Mouse (Mus musculus) intestine, embryonic 14.5 days (tissue): ENCODE measurements around the gene Ndufv1. TPM values are rescaled to one million over a fixed set of nuclear protein-coding genes. Genes with fewer than 3 reads are reported as not detected.
"Not testable (repeated sequence)": the region's sequence is repeated elsewhere in the genome, so short reads cannot be mapped to it uniquely, and the experiment has no call there.

Experiments
- ATAC-seq: fragments of 200-750 bp; cut with Nextera tagmentation; replicated peaks from 2 replicates; pipeline ENCODE4 v1.8.0; 2017; ENCODE audit warnings: low read depth, moderate number of reproducible peaks, moderate TSS enrichment, moderate library complexity; ENCODE audit not compliant: low FRiP score, low TSS enrichment
- DNase-seq: peaks from one replicate; pipeline ENCODE4 v3.0.0-alpha.2; 2018; ENCODE audit warnings: low spot score
- H3K27ac ChIP-seq: fragments of 300-500 bp; sonication (generic); 2 replicates; pipeline ENCODE4 v1.5.1; 2014; ENCODE audit warnings: low read depth, mild to moderate bottlenecking, control low read depth
- H3K27me3 ChIP-seq: fragments of 300-500 bp; sonication (generic); replicated peaks from 2 replicates; pipeline ENCODE4 v1.6.1; 2014; ENCODE audit warnings: low read length, control low read depth; ENCODE audit not compliant: control insufficient read depth, insufficient read depth
- H3K36me3 ChIP-seq: fragments of 300-500 bp; sonication (generic); 2 replicates; pipeline ENCODE4 v1.6.1; 2014; ENCODE audit warnings: low read length, control low read depth; ENCODE audit not compliant: control insufficient read depth, insufficient read depth
- H3K4me1 ChIP-seq: fragments of 300-500 bp; sonication (generic); replicated peaks from 2 replicates; pipeline ENCODE4 v1.6.1; 2014; ENCODE audit warnings: low read length, control low read depth, mixed read lengths; ENCODE audit not compliant: control insufficient read depth, insufficient read depth
- H3K4me2 ChIP-seq: fragments of 300-500 bp; sonication (generic); 2 replicates; pipeline ENCODE4 v1.6.1; 2014; ENCODE audit warnings: low read length
- H3K4me3 ChIP-seq: fragments of 300-500 bp; sonication (generic); 2 replicates; pipeline ENCODE4 v1.5.1; 2014; ENCODE audit warnings: low read depth, low read length, control low read depth, mixed read lengths
- H3K9ac ChIP-seq: fragments of 300-500 bp; sonication (generic); 2 replicates; pipeline ENCODE4 v1.6.1; 2014; ENCODE audit warnings: mild to moderate bottlenecking, low read length
- H3K9me3 ChIP-seq: fragments of 300-500 bp; sonication (generic); 2 replicates; pipeline ENCODE4 v1.6.1; 2016; ENCODE audit warnings: low read length, control low read depth; ENCODE audit not compliant: control insufficient read depth
- WGBS: fragments of 180-500 bp; shearing (Covaris S2); extraction: QIAGEN DNeasy Blood & Tissue Kit; methylation state at CpG from one replicate; pipeline ENCODE4 v1.1.7; 2014; 5-methylcytosine and 5-hydroxymethylcytosine counted together
- polyA plus RNA-seq: library from polyadenylated mRNA; unstranded; fragments of >200 nt; fragmentation: Nextera tagmentation; extraction: Ambion mirVana; gene quantifications from 2 replicates; pipeline ENCODE4 v1.2.1, GENCODE M21; 2014

Ndufv1 gene
- polyA plus RNA-seq, 1 experiment from 2014 or later: 247 TPM

GRCm38 (mm10) chr19:3966330-3967075 is 46.1 kb downstream of the Ndufv1 start:
- no peak overlapping the region for H3K27ac ChIP-seq
- H3K4me1 ChIP-seq: 0 out of 2 replicates have a peak, but pooled peaks cover 7% of the 10 kb centered on the region
- H3K9ac ChIP-seq: no peak overlapping the region
- H3K4me3 ChIP-seq: no peak overlapping the region
- DNase-seq: no peak
- H3K36me3 ChIP-seq: no peaks in the 10 kb centered on the region
- H3K9me3 ChIP-seq: no peaks in the 10 kb centered on the region
- WGBS: 72% methylated on average over 11 of the region's 11 CpGs
- H3K4me2 ChIP-seq: no peak overlapping the region
- ATAC-seq: no peak
- no peaks in the 10 kb centered on the region for H3K27me3 ChIP-seq

- H3K36me3 ChIP-seq: no peaks in the 10 kb centered on the region
- WGBS: 76% methylated on average over 4 of the region's 4 CpGs
Observed at GRCm38 (mm10) chr19:3964030-3964429, 48.6 kb downstream of the Ndufv1 start.

GRCm38 (mm10) chr19:3962469-3962868 is 50.1 kb downstream of the Ndufv1 start:
- H3K4me3 ChIP-seq: no peak overlapping the region
- H3K27ac ChIP-seq: no peak overlapping the region
- H3K9ac ChIP-seq: no peak overlapping the region
- H3K4me2 ChIP-seq: no peak overlapping the region
- H3K27me3 ChIP-seq: no peaks in the 10 kb centered on the region
- no peaks in the 10 kb centered on the region for H3K4me1 ChIP-seq
- 16% methylated on average over 2 of the region's 2 CpGs for WGBS
- ATAC-seq: no peak
- no peaks in the 10 kb centered on the region for H3K9me3 ChIP-seq
- no peaks in the 10 kb centered on the region for H3K36me3 ChIP-seq
- no peak for DNase-seq

More at GRCm38 (mm10) chr19:3964030-3964429, 48.6 kb downstream of the Ndufv1 start:
- no peak for DNase-seq
- H3K4me2 ChIP-seq: no peak overlapping the region
- H3K27me3 ChIP-seq: no peaks in the 10 kb centered on the region
- H3K4me1 ChIP-seq: no peaks in the 10 kb centered on the region
- no peak for ATAC-seq
- no peaks in the 10 kb centered on the region for H3K9me3 ChIP-seq
- H3K9ac ChIP-seq: no peak overlapping the region
- H3K4me3 ChIP-seq: no peak overlapping the region
- H3K27ac ChIP-seq: no peak overlapping the region

- not testable (repeated sequence) for H3K36me3 ChIP-seq, H3K4me2 ChIP-seq, H3K4me3 ChIP-seq, H3K9ac ChIP-seq, H3K27me3 ChIP-seq, H3K27ac ChIP-seq, H3K9me3 ChIP-seq, H3K4me1 ChIP-seq, DNase-seq, ATAC-seq
- WGBS: 89% methylated on average over 6 of the region's 6 CpGs
Observed at GRCm38 (mm10) chr19:3961805-3962204, 50.8 kb downstream of the Ndufv1 start.

- H3K4me1 ChIP-seq: no peaks in the 10 kb centered on the region
- H3K4me3 ChIP-seq: no peak overlapping the region
- no peaks in the 10 kb centered on the region for H3K36me3 ChIP-seq
- no peak overlapping the region for H3K4me2 ChIP-seq
- H3K27me3 ChIP-seq: no peaks in the 10 kb centered on the region
- H3K9me3 ChIP-seq: no peaks in the 10 kb centered on the region
- ATAC-seq (no peak), DNase-seq (no peak)
- WGBS: 78% methylated on average over 5 of the region's 5 CpGs
- no peak overlapping the region for H3K27ac ChIP-seq
- no peak overlapping the region for H3K9ac ChIP-seq
Observed at GRCm38 (mm10) chr19:3960211-3960610, 52.4 kb downstream of the Ndufv1 start.

GRCm38 (mm10) chr19:3959030-3959429 is 53.6 kb downstream of the Ndufv1 start:
- H3K9me3 ChIP-seq: no peaks in the 10 kb centered on the region
- no peak overlapping the region for H3K27ac ChIP-seq
- DNase-seq (no peak), ATAC-seq (no peak)
- no peaks in the 10 kb centered on the region for H3K36me3 ChIP-seq
- no peaks in the 10 kb centered on the region for H3K4me1 ChIP-seq
- H3K4me3 ChIP-seq: no peak overlapping the region
- no peaks in the 10 kb centered on the region for H3K27me3 ChIP-seq
- H3K4me2 ChIP-seq: no peak overlapping the region
- H3K9ac ChIP-seq: no peak overlapping the region

- ATAC-seq (no peak), DNase-seq (no peak)
- no peaks in the 10 kb centered on the region for H3K4me1 ChIP-seq
- no peaks in the 10 kb centered on the region for H3K36me3 ChIP-seq
- WGBS: 74% methylated on average over 4 of the region's 4 CpGs
- H3K9me3 ChIP-seq: no peaks in the 10 kb centered on the region
- H3K9ac ChIP-seq: no peak within 1 kb of the TSS
- H3K4me3 ChIP-seq: no peak within 1 kb of the TSS
- H3K27me3 ChIP-seq: no peaks in the 10 kb centered on the region
- H3K4me2 ChIP-seq: no peak within 1 kb of the TSS
- H3K27ac ChIP-seq: no peak within 1 kb of the TSS
Observed at GRCm38 (mm10) chr19:3958470-3958869, 54.1 kb downstream of the Ndufv1 start, which contains the start of gene Aldh3b3. Gene Aldh3b3 (plus strand): TSS chr19:3958645.
